Mouse (Mus musculus) hindbrain, embryonic 12.5 days (tissue): Measurements from ENCODE around the gene Ypel1. TPM values are rescaled to one million over a fixed set of nuclear protein-coding genes. Genes with fewer than 3 reads are reported as not detected.
A peak's percentile ranks its signal among the peaks of the same experiment; 100 is the strongest.

Experiments used
- ATAC-seq: fragments of 200-750 bp; cut with Nextera tagmentation; 2 replicates; pipeline ENCODE4 v1.8.0; 2017; ENCODE audit warnings: moderate TSS enrichment; ENCODE audit not compliant: low FRiP score
- H3K27ac ChIP-seq: fragments of 300-500 bp; sonication (generic); 2 replicates; pipeline ENCODE4 v1.5.1; 2016; ENCODE audit warnings: mild to moderate bottlenecking
- H3K27me3 ChIP-seq: fragments of 300-500 bp; sonication (generic); 2 replicates; pipeline ENCODE4 v1.6.1; 2016; ENCODE audit warnings: mild to moderate bottlenecking
- H3K36me3 ChIP-seq: fragments of 300-500 bp; sonication (generic); 2 replicates; pipeline ENCODE4 v1.6.1; 2016; ENCODE audit warnings: mild to moderate bottlenecking
- H3K4me1 ChIP-seq: fragments of 300-500 bp; sonication (generic); 2 replicates; pipeline ENCODE4 v1.6.1; 2016
- H3K4me2 ChIP-seq: fragments of 300-500 bp; sonication (generic); replicated peaks from 2 replicates; pipeline ENCODE4 v1.6.1; 2016; ENCODE audit warnings: mild to moderate bottlenecking
- H3K4me3 ChIP-seq: fragments of 300-500 bp; sonication (generic); 2 replicates; pipeline ENCODE4 v1.5.1; 2016; ENCODE audit warnings: mild to moderate bottlenecking
- H3K9ac ChIP-seq: fragments of 300-500 bp; sonication (generic); 2 replicates; pipeline ENCODE4 v1.6.1; 2016; ENCODE audit warnings: mild to moderate bottlenecking, moderate library complexity
- H3K9me3 ChIP-seq: fragments of 300-500 bp; sonication (generic); replicated peaks from 2 replicates; pipeline ENCODE4 v1.6.1; 2016; ENCODE audit warnings: mild to moderate bottlenecking
- WGBS: fragments of 180-500 bp; shearing (Covaris S2); methylation state at CpG from one replicate; pipeline ENCODE4 v1.1.7; 2016; 5-methylcytosine and 5-hydroxymethylcytosine counted together
- polyA plus RNA-seq: library from polyadenylated mRNA; unstranded; fragments of >200 nt; fragmentation: Nextera tagmentation; extraction: Ambion mirVana; gene quantifications from 2 replicates; pipeline ENCODE4 v1.2.1, GENCODE M21; 2016

The Ypel1 gene
- polyA plus RNA-seq, result 96.2 and 105 TPM in 2 replicates

DNA sequence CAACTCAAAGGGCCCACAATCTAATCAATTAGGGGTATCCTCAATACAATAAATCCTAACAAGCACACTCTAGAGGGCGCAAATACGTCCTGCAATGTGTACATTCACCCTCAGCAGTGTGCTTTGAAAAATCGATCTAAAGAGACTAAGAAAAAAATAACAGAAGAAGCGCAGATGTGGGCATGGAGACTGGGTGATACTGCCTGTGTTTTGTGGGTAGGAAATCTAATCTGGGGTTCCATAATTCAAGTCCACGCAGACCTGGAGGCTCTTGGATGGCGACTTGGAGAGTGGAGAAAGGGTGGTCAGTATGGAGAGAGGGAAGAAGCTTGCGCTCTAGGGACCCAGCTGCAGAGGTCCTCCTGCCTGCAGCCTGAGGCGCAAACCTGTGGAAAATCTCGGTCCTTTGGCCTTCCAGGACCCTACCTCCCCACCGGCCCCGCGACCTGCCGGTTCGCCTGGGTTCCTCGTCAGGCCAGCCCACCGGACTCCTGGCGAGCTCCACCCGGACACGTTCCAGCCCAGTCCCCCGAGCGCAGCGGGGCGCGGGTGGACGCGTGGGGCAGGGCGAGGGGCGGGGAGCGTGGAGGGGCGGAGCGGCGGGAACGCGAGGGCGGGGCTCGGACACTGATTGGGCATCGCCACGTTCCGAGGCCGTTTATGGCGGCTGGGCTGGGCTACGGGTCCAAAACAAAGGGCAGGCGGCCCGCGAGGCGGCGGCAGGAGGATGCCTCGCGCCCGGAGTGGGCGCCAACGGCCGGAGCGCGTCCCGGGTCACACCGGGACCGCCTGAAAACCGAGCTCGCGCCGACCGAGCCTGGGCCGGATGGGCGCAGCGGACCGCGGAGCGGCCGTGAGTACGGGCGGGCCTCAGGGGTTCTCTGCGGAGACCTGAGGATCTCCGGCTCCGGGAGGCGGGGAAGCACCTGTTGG lies at the start of gene Ypel1:
Ypel1 (plus strand) TSS at position 186 of the 933 bp plus-strand sequence.
- Histone ChIP-seq H3K4me3 (peak within 1 kb of the TSS; percentile 84), H3K4me1 (peaks cover 15% of the 10 kb centered on the region), H3K36me3 (peaks cover 22% of the 10 kb centered on the region), H3K9me3 (no peaks in the 10 kb centered on the region), H3K4me2 (peak within 1 kb of the TSS; percentile 69), H3K9ac (peak within 1 kb of the TSS; percentile 90), H3K27ac (peak within 1 kb of the TSS; percentile 90), H3K27me3 (no peaks in the 10 kb centered on the region)
- under 1% methylated on average over 70 of the region's 76 CpGs for WGBS
- peak; percentile 95 for ATAC-seq

DNA sequence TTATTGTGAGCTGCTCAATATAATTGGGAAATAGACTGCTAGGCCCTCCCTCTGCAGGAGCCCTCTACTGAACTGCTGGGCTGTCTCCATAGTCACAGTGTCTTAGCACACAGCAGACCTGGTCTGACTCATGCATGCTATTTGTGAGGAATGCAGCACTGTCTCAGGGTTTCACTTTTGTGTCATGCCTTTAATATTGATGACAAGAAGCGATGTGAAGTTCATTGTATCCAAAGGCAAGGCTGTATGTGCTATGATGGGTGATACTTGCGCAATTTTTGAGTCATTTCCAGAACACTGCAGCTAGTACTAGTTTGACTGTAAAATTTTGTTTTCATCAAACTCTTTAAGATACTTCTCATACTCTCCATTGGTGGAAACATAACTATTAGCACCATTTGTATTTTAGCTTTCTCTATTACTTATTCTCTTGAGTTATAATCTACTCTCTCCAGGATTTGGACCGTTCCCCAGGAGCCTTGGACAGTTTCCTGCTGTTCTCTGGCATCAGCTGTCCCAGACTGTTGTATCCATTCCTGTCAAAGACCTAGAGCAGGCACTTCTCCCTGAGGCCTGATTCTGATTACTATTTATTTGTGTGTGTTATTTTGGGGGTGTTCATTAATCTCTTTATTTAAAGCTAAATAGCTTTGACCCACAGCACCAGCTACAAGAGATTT lies 44.9 kb upstream of the Ypel1 start:
- H3K4me2 ChIP-seq, result no peak overlapping the region
- no peak overlapping the region for H3K27ac ChIP-seq
- H3K27me3 ChIP-seq, result no peaks in the 10 kb centered on the region
- no peak for ATAC-seq
- no peaks in the 10 kb centered on the region for H3K9me3 ChIP-seq
- H3K4me3 ChIP-seq, result no peak overlapping the region
- H3K36me3 ChIP-seq, result peaks cover 59% of the 10 kb centered on the region
- 88% methylated on average over 3 of the region's 3 CpGs for WGBS
- H3K4me1 ChIP-seq, result no peaks in the 10 kb centered on the region
- no peak overlapping the region for H3K9ac ChIP-seq

DNA sequence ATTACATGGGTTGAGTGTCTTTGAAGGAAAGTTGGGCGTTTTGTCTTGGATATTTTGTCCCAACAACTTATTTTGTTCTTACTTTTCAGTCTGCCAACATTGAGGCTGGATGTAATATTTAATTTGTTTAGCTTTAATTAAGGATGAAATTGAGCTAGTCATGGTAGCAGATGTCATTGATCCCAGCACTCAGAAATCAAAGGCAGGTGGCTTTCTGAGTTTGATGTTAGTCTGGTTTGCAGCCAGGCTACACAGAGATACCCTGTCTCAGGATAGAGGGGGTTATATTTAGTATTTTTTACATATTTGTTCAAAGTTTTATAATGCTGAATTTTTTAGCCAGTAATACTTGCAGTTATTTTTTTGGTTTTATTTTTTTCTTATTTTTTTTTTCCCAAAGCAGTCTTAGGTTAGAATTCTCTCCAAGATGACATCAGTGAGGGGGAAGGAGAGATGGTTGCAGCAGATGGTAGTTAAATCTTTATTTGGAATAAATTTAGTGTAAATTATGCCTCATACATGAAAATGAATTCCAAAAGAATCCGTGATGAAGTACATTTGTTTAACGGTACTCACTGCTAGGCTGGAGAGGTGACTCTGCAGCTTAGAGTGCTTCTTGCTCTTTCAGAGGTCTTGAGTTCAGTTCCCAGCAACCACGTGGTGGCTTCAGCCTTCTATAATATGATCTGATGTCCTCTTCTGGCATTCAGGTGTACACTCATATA lies 39.4 kb upstream of the Ypel1 start:
- no peak overlapping the region for H3K27ac ChIP-seq
- no peaks in the 10 kb centered on the region for H3K4me1 ChIP-seq
- no peak overlapping the region for H3K4me3 ChIP-seq
- H3K27me3 ChIP-seq, result no peaks in the 10 kb centered on the region
- H3K9ac ChIP-seq, result no peak overlapping the region
- ATAC-seq, result no peak
- WGBS, result 68% methylated on average over 4 of the region's 4 CpGs
- H3K4me2 ChIP-seq, result no peak overlapping the region
- peaks cover 45% of the 10 kb centered on the region for H3K36me3 ChIP-seq
- H3K9me3 ChIP-seq, result no peaks in the 10 kb centered on the region

DNA sequence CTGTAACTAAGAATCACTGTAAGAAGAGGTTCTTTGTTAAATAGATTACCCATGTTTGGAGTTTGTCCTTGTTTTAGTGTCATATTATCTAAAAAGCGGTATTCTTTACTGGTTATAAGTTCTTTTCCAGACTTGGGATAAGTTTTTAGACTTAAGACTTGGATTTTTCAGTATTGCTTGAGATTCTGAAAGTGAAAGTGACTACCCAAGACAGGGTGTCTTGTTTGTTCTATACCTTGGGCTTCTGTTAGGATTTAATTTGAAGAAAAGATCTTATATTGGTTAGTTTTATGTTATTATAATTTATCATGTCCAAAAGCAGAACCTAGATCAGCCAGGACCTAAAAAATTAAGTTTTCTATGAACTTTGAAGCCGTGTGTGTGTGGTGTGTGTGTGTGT lies 35.7 kb upstream of the Ypel1 start:
- 96% methylated on average over 2 of the region's 2 CpGs for WGBS
- no peak for ATAC-seq

DNA sequence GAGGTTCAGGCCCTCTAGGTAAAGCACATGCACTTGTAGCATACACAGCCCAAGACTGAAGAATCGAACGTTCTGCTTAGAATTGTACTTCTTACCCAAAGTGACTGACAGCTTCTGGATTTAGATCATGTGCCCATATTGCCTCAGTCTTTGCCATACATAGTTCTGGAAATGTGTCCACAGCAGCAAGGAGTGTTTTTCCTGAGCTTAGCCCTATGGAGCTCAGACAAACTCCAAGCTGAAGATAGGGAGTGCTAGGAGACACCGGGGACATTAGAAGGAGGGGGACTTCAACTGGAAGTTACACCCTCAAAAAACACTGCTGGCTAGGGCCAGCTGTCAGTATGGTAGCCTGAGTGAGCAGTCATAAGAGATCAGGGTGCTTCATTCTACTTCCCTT lies 28.8 kb upstream of the Ypel1 start:
- Histone ChIP-seq H3K9ac (no peak overlapping the region), H3K27me3 (no peaks in the 10 kb centered on the region), H3K4me2 (no peak overlapping the region), H3K9me3 (no peaks in the 10 kb centered on the region), H3K36me3 (peaks cover 81% of the 10 kb centered on the region), H3K27ac (no peak overlapping the region), H3K4me1 (peaks cover 5% of the 10 kb centered on the region; the same call in 1 of the 2 replicates), H3K4me3 (no peak overlapping the region)
- ATAC-seq, result no peak
- 94% methylated on average over 3 of the region's 3 CpGs for WGBS

More for the DNA sequence above, 35.7 kb upstream of the Ypel1 start:
- H3K4me2 ChIP-seq, result no peak overlapping the region
- no peak overlapping the region for H3K27ac ChIP-seq
- H3K4me3 ChIP-seq, result no peak overlapping the region
- H3K9ac ChIP-seq, result no peak overlapping the region
- H3K27me3 ChIP-seq, result no peaks in the 10 kb centered on the region
- no peaks in the 10 kb centered on the region for H3K9me3 ChIP-seq
- H3K4me1 ChIP-seq, result no peaks in the 10 kb centered on the region
- H3K36me3 ChIP-seq, result peaks cover 47% of the 10 kb centered on the region

DNA sequence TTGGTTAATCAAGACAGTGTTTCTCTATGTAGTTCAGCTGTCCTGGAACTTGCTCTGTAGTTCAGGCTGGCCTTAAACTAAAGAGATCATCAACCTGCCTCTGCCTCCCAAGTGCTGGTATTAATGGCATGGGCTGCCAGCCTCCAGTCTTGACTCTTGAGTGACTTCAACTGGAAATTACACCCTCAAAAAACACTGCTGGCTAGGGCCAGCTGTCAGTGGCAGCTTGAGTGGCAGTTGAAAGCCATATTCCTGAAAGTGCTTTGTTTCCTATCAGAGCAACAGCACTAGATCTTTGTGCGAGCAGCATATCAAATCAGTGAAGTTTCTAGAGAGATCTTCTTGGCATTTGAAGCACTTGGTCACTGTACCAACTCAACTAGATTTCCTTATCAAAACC lies 28.1 kb upstream of the Ypel1 start:
- WGBS, result 90% methylated on average over 1 of the region's 1 CpGs
- peaks cover 76% of the 10 kb centered on the region for H3K36me3 ChIP-seq
- no peaks in the 10 kb centered on the region for H3K27me3 ChIP-seq
- H3K27ac ChIP-seq, result no peak overlapping the region
- no peak for ATAC-seq
- H3K4me1 ChIP-seq, result peaks cover 5% of the 10 kb centered on the region; the same call in 1 of the 2 replicates
- H3K4me2 ChIP-seq, result no peak overlapping the region
- H3K4me3 ChIP-seq, result no peak overlapping the region
- H3K9me3 ChIP-seq, result no peaks in the 10 kb centered on the region
- no peak overlapping the region for H3K9ac ChIP-seq

DNA sequence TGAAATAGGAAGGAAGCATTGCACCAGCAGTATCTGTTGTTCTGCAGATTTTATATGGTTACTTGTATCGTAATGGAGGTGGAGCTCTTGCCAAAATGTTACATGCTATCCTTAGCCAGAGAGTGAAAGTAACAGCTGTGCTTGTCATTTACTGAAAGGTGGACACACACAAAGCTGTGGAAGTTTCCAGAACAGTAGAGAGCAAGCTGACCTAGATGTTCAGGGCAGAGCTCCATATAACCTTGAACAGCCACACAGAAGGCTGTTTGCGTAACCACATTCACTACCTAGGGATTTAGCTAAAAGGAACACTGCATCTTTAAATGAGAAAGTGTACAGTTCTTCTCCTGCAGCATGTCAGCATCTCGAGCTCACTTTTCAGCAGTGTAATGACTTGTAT lies 25.2 kb upstream of the Ypel1 start:
- ATAC-seq, result no peak
- no peaks in the 10 kb centered on the region for H3K27me3 ChIP-seq
- no peak overlapping the region for H3K4me2 ChIP-seq
- peaks cover 78% of the 10 kb centered on the region for H3K36me3 ChIP-seq
- H3K4me1 ChIP-seq, result peaks cover 5% of the 10 kb centered on the region; the same call in 1 of the 2 replicates
- WGBS, result 92% methylated on average over 3 of the region's 3 CpGs
- H3K4me3 ChIP-seq, result no peak overlapping the region
- H3K9me3 ChIP-seq, result no peaks in the 10 kb centered on the region
- H3K9ac ChIP-seq, result no peak overlapping the region
- no peak overlapping the region for H3K27ac ChIP-seq

DNA sequence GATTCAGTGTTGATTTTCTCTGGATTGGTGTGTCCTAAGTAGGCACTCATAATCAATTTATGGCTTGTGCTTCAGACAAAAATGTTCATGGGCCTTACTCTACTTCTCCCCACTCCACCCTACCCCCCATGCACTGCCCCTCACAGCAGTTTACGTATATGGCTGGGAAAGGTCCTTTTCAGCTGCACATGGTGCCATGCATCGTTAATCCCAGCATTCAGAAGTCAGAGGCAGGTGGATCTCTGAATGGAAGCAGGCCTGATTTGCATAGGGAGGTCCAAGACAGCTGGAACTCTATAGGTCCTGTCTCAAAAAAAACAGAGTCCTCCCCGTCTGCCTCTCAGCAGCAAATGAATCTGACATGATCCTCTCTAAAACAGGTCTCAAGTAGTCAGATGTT lies 24.2 kb upstream of the Ypel1 start:
- H3K9me3 ChIP-seq, result no peaks in the 10 kb centered on the region
- 38% methylated on average over 3 of the region's 3 CpGs for WGBS
- no peak overlapping the region for H3K4me2 ChIP-seq
- H3K4me1 ChIP-seq, result peaks cover 5% of the 10 kb centered on the region; the same call in 1 of the 2 replicates
- no peak overlapping the region for H3K9ac ChIP-seq
- no peaks in the 10 kb centered on the region for H3K27me3 ChIP-seq
- 0 out of 2 replicates have a peak, but pooled peaks have one; percentile 35 for ATAC-seq
- no peak overlapping the region for H3K27ac ChIP-seq
- no peak overlapping the region for H3K4me3 ChIP-seq
- H3K36me3 ChIP-seq, result peaks cover 71% of the 10 kb centered on the region

DNA sequence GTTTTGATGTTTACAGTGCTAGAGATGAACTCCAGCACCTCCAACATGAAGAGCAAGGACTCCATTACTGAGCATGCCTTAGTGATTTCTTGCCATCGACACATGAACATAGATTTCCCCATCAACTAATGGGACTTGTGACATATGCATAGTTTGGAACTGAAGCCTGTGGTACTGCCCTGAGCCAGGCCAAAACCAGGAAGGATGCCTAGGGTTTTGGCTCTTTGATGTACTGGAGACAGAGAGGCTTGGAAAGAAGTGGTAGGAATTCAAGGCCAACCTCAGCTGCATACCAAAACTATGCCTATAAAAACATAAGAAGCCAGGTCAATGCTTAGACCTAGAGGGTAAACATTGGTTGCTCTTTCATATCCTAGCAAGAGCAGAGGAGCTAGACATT lies 19.6 kb upstream of the Ypel1 start:
- Histone ChIP-seq H3K4me2 (no peak overlapping the region), H3K9ac (no peak overlapping the region), H3K4me1 (0 out of 2 replicates have a peak, but pooled peaks cover 9% of the 10 kb centered on the region), H3K27ac (no peak overlapping the region), H3K9me3 (no peaks in the 10 kb centered on the region), H3K36me3 (peaks cover 27% of the 10 kb centered on the region), H3K4me3 (no peak overlapping the region), H3K27me3 (no peaks in the 10 kb centered on the region)
- WGBS, result 96% methylated on average over 1 of the region's 1 CpGs
- no peak for ATAC-seq

DNA sequence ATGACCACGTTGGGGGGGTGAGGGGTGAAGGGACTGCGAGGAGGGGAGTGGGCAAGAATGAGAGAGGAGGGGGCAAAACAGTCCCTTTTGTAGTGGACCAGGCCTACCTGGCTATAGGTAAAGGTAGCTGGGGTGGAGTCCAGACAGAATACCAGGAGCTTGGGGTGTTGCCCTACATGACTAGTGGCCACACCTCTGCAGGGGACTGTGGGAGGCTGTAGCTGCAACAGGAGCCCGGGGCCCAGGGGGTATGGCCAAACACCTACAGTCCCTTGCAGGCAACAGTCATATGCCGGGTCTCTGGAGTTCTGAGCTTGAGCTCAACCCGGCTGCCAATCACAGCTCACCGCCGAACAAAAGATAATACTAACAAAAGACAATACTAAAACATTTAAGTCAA lies 17.4 kb upstream of the Ypel1 start:
- H3K4me2 ChIP-seq, result no peak overlapping the region
- ATAC-seq, result peak; percentile 8; the same call in 1 of the 2 replicates
- no peaks in the 10 kb centered on the region for H3K9me3 ChIP-seq
- WGBS, result 79% methylated on average over 7 of the region's 7 CpGs
- H3K4me1 ChIP-seq, result peaks cover 10% of the 10 kb centered on the region; the same call in 1 of the 2 replicates
- peaks cover 21% of the 10 kb centered on the region for H3K36me3 ChIP-seq
- H3K4me3 ChIP-seq, result no peak overlapping the region
- no peak overlapping the region for H3K27ac ChIP-seq
- H3K9ac ChIP-seq, result no peak overlapping the region
- no peaks in the 10 kb centered on the region for H3K27me3 ChIP-seq

DNA sequence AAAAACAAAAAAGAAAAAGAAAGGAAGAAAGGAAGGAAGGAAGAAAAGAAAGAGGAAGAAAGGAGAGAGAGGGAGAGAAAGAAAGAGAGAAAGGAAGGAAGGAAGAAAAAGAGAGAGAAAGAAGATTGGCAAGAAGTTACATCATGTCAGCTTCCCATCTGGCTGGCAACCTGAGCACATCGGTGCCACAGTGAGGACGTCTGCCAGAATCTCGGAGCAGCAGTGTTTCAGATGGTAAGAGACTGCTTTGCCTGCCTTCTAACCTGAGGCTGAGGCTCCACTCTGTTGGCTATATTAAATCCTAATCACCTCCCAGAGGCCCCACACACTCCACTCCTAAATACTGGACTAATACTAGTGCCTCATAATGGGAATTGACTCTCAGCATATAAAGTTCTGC lies 15.6 kb upstream of the Ypel1 start:
- Histone ChIP-seq H3K9ac (no peak overlapping the region), H3K4me3 (no peak overlapping the region), H3K4me1 (peaks cover 10% of the 10 kb centered on the region; the same call in 1 of the 2 replicates), H3K4me2 (no peak overlapping the region), H3K27ac (no peak overlapping the region), H3K9me3 (no peaks in the 10 kb centered on the region), H3K36me3 (peaks cover 4% of the 10 kb centered on the region; the same call in 1 of the 2 replicates), H3K27me3 (no peaks in the 10 kb centered on the region)
- ATAC-seq, result no peak
- 78% methylated on average over 3 of the region's 3 CpGs for WGBS

DNA sequence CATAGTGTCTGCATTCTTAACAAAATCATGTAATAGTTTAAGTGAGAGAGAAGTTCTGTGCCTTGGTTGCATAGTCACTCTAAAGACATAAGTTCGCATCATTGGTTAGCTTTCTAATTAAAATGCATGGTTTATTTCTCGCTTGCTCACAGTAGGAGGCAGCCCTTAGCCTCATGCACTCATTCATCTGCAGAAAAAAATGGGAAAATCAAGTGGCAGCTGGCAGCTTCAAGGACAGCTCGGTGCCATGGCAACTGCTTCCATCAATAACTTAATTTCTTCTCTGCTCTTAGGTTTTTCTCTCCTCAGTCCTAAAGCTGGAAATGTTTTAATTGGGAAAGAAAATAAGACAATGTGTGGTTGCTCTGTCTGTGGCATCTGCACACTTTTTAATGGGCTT lies 13.9 kb upstream of the Ypel1 start:
- peak; percentile 35; the same call in 1 of the 2 replicates for ATAC-seq
- WGBS, result 47% methylated on average over 3 of the region's 3 CpGs
- Histone ChIP-seq H3K36me3 (no peaks in the 10 kb centered on the region), H3K9me3 (no peaks in the 10 kb centered on the region), H3K27ac (peak overlapping the region; percentile 35), H3K9ac (no peak overlapping the region), H3K4me2 (no peak overlapping the region), H3K4me1 (peaks cover 10% of the 10 kb centered on the region; the same call in 1 of the 2 replicates), H3K4me3 (no peak overlapping the region), H3K27me3 (no peaks in the 10 kb centered on the region)
